Mouse (Mus musculus) heart, embryonic 11.5 days (tissue): ENCODE data around the gene Flot2. TPM values are rescaled to one million over a fixed set of nuclear protein-coding genes. Genes with fewer than 3 reads are reported as not detected.
A peak's percentile ranks its signal among the peaks of the same experiment; 100 is the strongest.

Experiments used
- ATAC-seq: fragments of 200-750 bp; cut with Nextera tagmentation; replicated peaks from 2 replicates; pipeline ENCODE4 v1.8.0; 2017; ENCODE audit warnings: moderate library complexity; ENCODE audit not compliant: insufficient number of reproducible peaks, low FRiP score, low TSS enrichment
- H3K27ac ChIP-seq: fragments of 300-500 bp; sonication (generic); 2 replicates; pipeline ENCODE4 v1.5.1; 2014; ENCODE audit warnings: mild to moderate bottlenecking, low read depth, low read length
- H3K27me3 ChIP-seq: fragments of 300-500 bp; sonication (generic); 2 replicates; pipeline ENCODE4 v1.6.1; 2014; ENCODE audit warnings: mild to moderate bottlenecking, low read length, mixed read lengths; ENCODE audit not compliant: control insufficient read depth, insufficient read depth
- H3K36me3 ChIP-seq: fragments of 300-500 bp; sonication (generic); 2 replicates; pipeline ENCODE4 v1.6.1; 2014; ENCODE audit warnings: mild to moderate bottlenecking, low read length, moderate library complexity, mixed read lengths; ENCODE audit not compliant: control insufficient read depth, insufficient read depth
- H3K4me1 ChIP-seq: fragments of 300-500 bp; sonication (generic); 2 replicates; pipeline ENCODE4 v1.6.1; 2014; ENCODE audit warnings: low read length; ENCODE audit not compliant: control insufficient read depth, insufficient read depth
- H3K4me2 ChIP-seq: fragments of 300-500 bp; sonication (generic); 2 replicates; pipeline ENCODE4 v1.6.1; 2014; ENCODE audit warnings: mild to moderate bottlenecking, moderate library complexity
- H3K4me3 ChIP-seq: fragments of 300-500 bp; sonication (generic); 2 replicates; pipeline ENCODE4 v1.5.1; 2014; ENCODE audit warnings: low read depth, low read length
- H3K9ac ChIP-seq: fragments of 300-500 bp; sonication (generic); 2 replicates; pipeline ENCODE4 v1.6.1; 2014; ENCODE audit warnings: mild to moderate bottlenecking, low read depth, low read length, moderate library complexity
- H3K9me3 ChIP-seq: fragments of 300-500 bp; sonication (generic); replicated peaks from 2 replicates; pipeline ENCODE4 v1.6.1; 2016; ENCODE audit warnings: low read length; ENCODE audit not compliant: control insufficient read depth
- WGBS: fragments of 180-500 bp; shearing (Covaris S2); extraction: QIAGEN DNeasy Blood & Tissue Kit; methylation state at CpG from one replicate; pipeline ENCODE4 v1.1.7; 2014; ENCODE audit not compliant: insufficient replicate concordance; 5-methylcytosine and 5-hydroxymethylcytosine counted together
- polyA plus RNA-seq: library from polyadenylated mRNA; unstranded; fragments of >200 nt; fragmentation: Nextera tagmentation; extraction: Ambion mirVana; gene quantifications from 2 replicates; pipeline ENCODE4 v1.2.1, GENCODE M21; 2014

Gene Flot2
- 62.0 and 67.1 TPM in 2 replicates for polyA plus RNA-seq

DNA sequence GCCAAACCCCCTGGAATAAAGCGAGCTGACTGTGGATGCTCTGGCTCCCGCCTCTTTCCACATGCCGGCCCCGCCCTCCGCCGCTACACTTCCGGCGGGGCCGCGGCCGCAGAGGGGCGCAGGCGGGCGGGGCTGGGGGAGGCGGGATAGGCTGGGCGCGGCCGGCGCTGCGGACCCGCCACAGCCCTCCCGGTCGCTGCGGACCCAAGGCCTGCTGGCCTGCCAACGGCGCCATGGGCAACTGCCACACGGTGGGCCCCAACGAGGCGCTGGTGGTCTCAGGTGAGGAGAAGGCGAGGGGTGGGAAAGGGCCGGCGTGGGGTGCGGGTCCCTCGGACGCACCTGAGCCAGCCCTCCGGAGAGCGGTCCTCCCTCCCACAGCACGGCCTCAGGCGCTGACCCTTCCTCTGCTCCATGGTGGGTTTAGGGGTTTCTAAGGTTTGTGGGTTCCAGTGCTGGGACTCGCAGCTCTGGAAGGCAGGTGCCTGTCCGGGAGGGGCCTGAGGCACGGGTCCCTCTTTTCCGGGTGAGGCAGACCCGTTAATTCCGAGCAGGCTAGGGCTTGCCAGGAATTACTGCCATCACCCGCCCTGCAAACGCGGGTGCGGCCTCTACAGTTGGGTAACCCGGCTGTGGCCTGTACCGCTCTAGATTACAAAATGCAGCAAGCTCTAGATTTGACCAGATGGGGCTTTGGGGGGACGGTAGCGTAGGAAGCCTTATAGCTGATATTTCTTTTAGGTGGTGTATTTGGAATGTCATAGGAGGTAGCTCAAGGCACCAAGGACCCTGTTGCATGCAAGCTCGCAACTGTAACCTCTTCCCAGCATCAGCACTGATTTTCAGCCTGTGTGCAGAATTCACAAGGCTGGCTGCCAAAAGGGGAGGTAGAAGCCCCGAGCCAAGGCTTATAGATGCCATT is at the start of gene Flot2:
TSS of gene Flot2 (plus strand) at position 101 of the 922 bp plus-strand sequence.
- H3K4me2 ChIP-seq = peak within 1 kb of the TSS; percentile 90
- no peaks in the 10 kb centered on the region for H3K9me3 ChIP-seq
- ATAC-seq = peak; percentile 79
- peak within 1 kb of the TSS; percentile 68 for H3K27ac ChIP-seq
- peak within 1 kb of the TSS; percentile 95 for H3K4me3 ChIP-seq
- no peaks in the 10 kb centered on the region for H3K36me3 ChIP-seq
- no peaks in the 10 kb centered on the region for H3K27me3 ChIP-seq
- peaks cover 8% of the 10 kb centered on the region for H3K4me1 ChIP-seq
- H3K9ac ChIP-seq = peak within 1 kb of the TSS; percentile 95
- WGBS = 2% methylated on average over 55 of the region's 55 CpGs

DNA sequence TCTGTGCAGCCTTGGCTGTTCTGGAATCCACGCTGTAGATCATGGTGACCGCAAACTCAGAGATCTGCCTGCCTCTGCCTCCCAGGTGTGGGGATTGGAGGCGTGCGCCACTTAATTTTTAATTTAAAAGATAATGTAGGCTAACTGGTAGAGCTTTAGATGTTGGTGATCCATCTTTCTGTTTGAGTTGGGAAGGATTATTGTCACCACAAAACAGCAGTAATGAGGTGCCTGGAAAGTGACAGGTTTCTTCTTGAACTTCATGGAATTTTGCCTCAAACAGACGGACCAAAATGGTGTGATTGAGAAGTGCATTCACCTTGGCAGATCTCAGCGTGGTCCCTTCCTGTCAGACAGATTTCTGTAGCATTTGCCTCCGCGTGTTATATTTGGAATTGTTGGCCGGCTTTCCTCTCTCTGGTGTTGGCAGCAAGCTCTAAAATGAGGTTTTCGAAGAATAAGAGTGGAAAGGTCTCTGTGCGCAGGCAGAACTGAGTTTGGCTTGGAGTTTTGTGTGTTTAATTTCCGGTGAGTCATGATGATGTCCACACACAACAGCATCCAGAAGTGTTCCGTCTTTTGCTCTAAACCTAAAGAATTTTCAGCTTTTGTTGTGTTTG is 48.5 kb upstream of the Flot2 start:
- Histone ChIP-seq H3K36me3 (peaks cover 9% of the 10 kb centered on the region), H3K27ac (0 out of 2 replicates have a peak overlapping the region, but pooled peaks have one; percentile 18), H3K9me3 (no peaks in the 10 kb centered on the region), H3K4me3 (no peak overlapping the region), H3K9ac (no peak overlapping the region), H3K4me1 (peaks cover 9% of the 10 kb centered on the region; the same call in 1 of the 2 replicates), H3K27me3 (no peaks in the 10 kb centered on the region), H3K4me2 (no peak overlapping the region)
- no peak for ATAC-seq
- 89% methylated on average over 13 of the region's 13 CpGs for WGBS

DNA sequence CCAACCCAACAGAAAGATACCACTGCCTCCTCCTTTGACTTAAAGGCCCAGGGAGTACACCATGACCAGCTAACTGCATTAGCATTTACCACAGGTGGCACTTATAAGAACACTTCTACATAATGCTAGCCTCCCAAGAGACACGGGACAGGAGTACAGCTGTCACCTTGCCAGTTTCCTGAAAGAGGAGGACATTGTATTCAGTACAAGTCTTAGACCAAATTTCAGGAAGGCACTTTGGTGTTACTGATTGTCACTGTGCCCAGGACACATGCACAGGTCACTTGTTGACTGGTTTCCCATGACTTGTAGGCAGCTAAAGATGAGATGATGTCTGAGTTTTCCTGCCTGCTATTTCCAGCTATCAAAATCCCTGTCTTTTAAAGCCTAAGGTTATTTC is 42.2 kb upstream of the Flot2 start:
- H3K36me3 ChIP-seq = peaks cover 6% of the 10 kb centered on the region; the same call in 1 of the 2 replicates

DNA sequence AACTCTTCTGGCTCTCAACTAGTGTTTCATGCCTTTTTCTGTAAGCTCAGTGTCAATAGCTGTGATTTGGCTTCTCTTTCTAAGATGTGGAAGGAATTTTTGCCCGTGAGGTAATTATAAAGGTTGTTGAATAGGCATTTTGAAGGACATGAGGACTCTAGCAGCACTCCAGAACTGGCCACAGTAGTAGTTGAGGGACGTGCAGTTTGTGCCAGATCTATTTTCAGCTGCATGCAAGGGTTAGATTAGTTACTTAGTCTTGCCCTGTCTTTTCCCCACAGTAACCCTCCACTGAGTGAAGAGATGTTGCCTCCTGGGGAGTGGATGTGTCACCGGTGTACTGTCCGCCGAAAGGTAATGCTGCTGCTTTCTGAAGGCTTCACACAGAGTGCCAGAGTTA is 31.3 kb upstream of the Flot2 start:
- H3K4me1 ChIP-seq = peaks cover 11% of the 10 kb centered on the region
- H3K27me3 ChIP-seq = no peaks in the 10 kb centered on the region
- 79% methylated on average over 5 of the region's 5 CpGs for WGBS
- no peak for ATAC-seq
- H3K9ac ChIP-seq = 0 out of 2 replicates have a peak overlapping the region, but pooled peaks have one; percentile 5
- H3K36me3 ChIP-seq = peaks cover 29% of the 10 kb centered on the region
- no peak overlapping the region for H3K4me3 ChIP-seq
- no peaks in the 10 kb centered on the region for H3K9me3 ChIP-seq
- H3K4me2 ChIP-seq = no peak overlapping the region
- peak overlapping the region; percentile 76 for H3K27ac ChIP-seq

More for the DNA sequence above, 42.2 kb upstream of the Flot2 start:
- ATAC-seq = no peak
- H3K4me2 ChIP-seq = no peak overlapping the region
- no peaks in the 10 kb centered on the region for H3K4me1 ChIP-seq
- 77% methylated on average over 1 of the region's 1 CpGs for WGBS
- no peaks in the 10 kb centered on the region for H3K9me3 ChIP-seq
- no peak overlapping the region for H3K9ac ChIP-seq
- no peak overlapping the region for H3K27ac ChIP-seq
- H3K27me3 ChIP-seq = no peaks in the 10 kb centered on the region
- no peak overlapping the region for H3K4me3 ChIP-seq

DNA sequence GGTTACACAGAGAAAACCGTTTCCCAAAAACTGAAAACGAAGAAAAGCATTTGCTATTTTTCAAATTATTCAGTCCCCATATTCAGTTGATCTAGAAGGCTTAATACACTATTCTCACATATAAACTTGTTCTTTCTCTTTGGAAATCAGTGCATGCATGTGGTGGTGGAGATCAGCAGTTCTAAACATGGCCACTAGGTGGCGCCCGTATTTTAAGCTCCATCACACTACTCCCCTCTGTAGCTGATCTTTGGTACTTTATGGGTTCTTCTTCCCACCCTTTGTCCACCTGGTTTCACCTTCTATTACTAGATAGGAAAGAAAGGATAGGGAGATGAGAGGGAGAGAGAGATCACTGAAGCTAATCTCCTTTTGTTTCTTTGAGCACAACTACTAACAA is 18.1 kb upstream of the Flot2 start:
- H3K4me3 ChIP-seq = no peak overlapping the region
- no peaks in the 10 kb centered on the region; the same call in 1 of the 2 replicates for H3K4me1 ChIP-seq
- no peaks in the 10 kb centered on the region for H3K27me3 ChIP-seq
- ATAC-seq = no peak
- no peak overlapping the region for H3K9ac ChIP-seq
- 19% methylated on average over 4 of the region's 4 CpGs for whole genome bisulfite sequencing
- H3K9me3 ChIP-seq = no peaks in the 10 kb centered on the region
- no peak overlapping the region; the same call in 1 of the 2 replicates for H3K27ac ChIP-seq
- no peak overlapping the region for H3K4me2 ChIP-seq
- H3K36me3 ChIP-seq = peaks cover 60% of the 10 kb centered on the region

DNA sequence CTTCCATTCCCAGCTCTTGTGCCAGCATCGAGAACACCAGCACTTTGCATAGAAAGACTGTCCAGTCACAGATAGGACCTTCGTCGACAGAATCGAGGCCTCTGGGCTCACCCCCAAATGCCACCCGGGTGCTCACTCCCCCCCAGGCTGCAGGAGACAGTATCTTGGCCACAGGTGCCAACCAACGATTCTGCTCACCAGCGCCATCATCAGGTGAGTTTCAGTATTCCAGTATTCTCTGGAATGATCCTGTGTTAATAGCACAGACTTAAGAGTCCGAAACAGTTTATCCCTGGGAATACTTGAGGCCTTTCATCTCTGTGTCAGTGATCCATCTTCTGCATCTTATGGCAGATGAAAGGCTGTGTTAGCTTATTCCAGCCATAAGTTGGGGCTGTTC is 14.1 kb upstream of the Flot2 start:
- no peak overlapping the region for H3K27ac ChIP-seq
- H3K27me3 ChIP-seq = no peaks in the 10 kb centered on the region
- no peaks in the 10 kb centered on the region; the same call in 1 of the 2 replicates for H3K4me1 ChIP-seq
- peaks cover 54% of the 10 kb centered on the region for H3K36me3 ChIP-seq
- no peak overlapping the region for H3K9ac ChIP-seq
- no peaks in the 10 kb centered on the region for H3K9me3 ChIP-seq
- WGBS = 82% methylated on average over 8 of the region's 8 CpGs
- H3K4me2 ChIP-seq = no peak overlapping the region
- ATAC-seq = no peak
- no peak overlapping the region for H3K4me3 ChIP-seq

DNA sequence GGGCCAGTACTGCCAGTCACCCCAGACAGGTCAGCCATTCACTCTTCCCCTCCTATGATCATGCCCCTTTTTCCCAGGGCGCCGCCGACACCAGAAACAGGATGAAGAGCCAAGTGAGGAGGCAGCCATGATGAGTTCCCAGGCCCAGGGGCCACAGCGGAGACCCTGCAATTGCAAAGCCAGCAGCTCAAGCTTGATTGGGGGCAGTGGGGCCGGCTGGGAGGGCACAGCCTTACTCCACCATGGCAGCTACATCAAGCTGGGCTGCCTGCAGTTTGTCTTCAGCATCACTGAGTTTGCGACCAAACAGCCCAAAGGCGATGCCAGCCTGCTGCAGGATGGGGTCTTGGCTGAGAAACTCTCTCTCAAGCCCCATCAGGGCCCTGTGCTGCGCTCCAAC is 8.5 kb upstream of the Flot2 start:
- no peak overlapping the region for H3K9ac ChIP-seq
- peaks cover 17% of the 10 kb centered on the region for H3K4me1 ChIP-seq
- no peaks in the 10 kb centered on the region for H3K27me3 ChIP-seq
- H3K36me3 ChIP-seq = peaks cover 35% of the 10 kb centered on the region
- no peak overlapping the region for H3K27ac ChIP-seq
- 86% methylated on average over 8 of the region's 8 CpGs for WGBS
- H3K4me2 ChIP-seq = no peak overlapping the region
- H3K4me3 ChIP-seq = no peak overlapping the region
- ATAC-seq = no peak
- H3K9me3 ChIP-seq = no peaks in the 10 kb centered on the region

DNA sequence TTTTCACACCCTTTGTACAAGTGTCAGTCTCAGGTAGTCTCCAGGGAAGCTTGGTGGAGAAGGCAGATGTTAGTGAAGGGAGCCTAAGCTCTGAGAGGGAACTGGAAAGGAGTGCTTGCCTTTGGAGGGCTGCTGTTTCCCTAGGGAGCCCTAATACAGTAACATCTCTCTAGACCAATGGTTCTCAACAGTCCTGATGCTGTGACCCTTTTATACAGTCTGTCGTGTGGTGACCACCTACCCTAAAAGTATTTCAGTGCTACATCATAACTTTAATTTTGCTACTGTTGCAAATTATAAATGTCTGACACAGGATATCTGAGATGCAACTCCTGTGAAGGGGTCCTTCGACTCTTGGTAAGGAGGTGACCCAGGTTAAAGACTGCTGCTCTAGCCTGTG is 7.1 kb upstream of the Flot2 start:
- Histone ChIP-seq H3K9ac (no peak overlapping the region), H3K4me3 (no peak overlapping the region), H3K27me3 (no peaks in the 10 kb centered on the region), H3K4me2 (no peak overlapping the region), H3K9me3 (no peaks in the 10 kb centered on the region), H3K4me1 (peaks cover 17% of the 10 kb centered on the region), H3K27ac (no peak overlapping the region), H3K36me3 (peaks cover 27% of the 10 kb centered on the region)
- 68% methylated on average over 2 of the region's 2 CpGs for WGBS
- no peak for ATAC-seq
